Mouse (Mus musculus): ENCODE data around the gene Mettl26. TPM values are rescaled to one million over a fixed set of nuclear protein-coding genes. Genes with fewer than 3 reads are reported as not detected.

Gene Mettl26
- total RNA-seq, 2 experiments from 2014 or later = 27.7 to 33.7 TPM

DNA sequence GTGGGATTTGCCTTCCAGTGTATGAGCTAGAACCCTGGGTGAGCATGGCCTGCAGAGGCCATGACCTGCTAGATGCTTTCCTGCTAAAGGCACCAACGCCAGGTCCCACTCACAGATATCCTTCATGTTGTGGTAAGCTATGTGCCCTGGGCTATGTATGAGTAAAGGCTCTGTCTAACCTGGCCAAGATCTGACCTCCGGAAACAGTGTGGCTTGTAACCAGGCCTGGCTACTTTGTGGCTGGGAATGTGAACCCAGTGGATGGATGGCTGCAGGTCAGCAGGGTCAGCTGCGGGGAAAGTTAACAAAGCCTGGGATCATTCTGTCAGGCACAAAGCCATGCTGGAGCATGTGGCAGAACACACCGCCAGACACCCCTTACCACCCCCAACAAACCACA is 6.8 kb downstream of the Mettl26 start:
- intact Hi-C loops (cut with DNase I) = no loop called here
- Histone ChIP-seq H3K27ac (no peak overlapping the region), H3K4me3 (no peak overlapping the region)
- no peak for DNase-seq
- no peak for TF ChIP-seq CTCF (IDR thresholded peaks at IDR 0.05)

DNA sequence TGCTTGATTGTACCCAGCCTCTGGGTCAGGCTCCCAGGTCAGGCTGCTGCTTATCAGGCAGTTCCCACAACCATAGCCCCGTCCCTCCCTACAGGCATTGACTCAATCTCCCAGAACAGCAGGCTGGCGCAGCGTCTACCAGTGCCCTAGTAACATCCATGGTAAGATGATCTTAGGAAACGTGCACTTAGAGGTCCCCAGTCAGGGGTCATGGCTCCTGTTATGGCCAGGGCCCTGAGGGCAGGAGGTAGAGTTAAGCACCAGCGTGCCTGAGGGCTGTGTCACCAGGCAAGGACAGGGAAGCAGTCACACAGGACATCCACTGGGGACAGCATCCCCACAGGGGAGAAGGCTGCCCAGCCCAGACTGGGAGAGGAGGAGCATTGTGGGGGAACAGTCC is 7.4 kb downstream of the Mettl26 start:
- Histone ChIP-seq H3K27ac (no peak overlapping the region), H3K4me3 (no peak overlapping the region)
- intact Hi-C loops (cut with DNase I) = no loop called here
- no peak for TF ChIP-seq CTCF (IDR thresholded peaks at IDR 0.05)
- DNase-seq = no peak

DNA sequence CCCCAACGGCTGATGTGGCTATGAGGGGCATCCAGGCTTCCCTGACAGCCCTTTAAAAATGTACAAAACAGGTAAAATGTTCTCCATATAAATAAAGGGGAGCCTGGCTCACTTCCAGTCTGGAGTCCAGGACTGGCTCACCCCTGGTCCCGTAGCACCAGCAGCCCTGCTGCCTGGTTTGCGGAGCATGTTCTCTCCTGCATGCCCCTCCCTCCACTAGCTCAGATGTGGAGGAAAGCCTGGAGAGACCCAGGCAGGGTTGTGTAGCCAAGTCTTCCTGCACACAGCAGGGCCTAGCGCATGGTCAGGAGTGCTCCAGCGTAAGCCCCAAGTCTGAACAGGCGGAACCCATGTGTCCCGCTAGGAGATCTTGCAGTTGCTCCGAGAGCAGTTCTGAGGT is 8.4 kb downstream of the Mettl26 start:
- no peak overlapping the region for H3K4me3 ChIP-seq
- DNase-seq = no peak
- no peak for TF ChIP-seq CTCF (IDR thresholded peaks at IDR 0.05)
- no peak overlapping the region for H3K27ac ChIP-seq
- intact Hi-C loops (cut with DNase I) = no loop called here

DNA sequence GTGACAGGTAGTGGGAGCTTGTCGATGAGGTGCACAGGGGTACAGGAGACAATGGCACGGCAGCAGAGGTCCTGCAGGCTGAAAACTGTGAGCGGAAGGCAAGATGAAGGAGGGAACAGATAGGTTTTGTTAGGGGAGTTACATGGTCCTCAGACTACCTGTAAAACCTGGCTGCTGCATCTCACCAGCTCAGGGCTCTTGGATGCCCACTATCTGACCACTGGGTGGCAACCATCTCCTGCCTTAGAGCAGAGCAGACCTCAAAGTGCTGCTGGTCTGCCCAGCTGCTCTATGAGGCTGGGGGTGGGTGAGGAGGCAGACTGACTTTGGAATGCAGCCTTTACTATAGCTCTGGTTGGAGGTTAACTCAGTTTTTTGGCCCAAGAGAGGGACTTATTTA is 8.9 kb downstream of the Mettl26 start:
- TF ChIP-seq CTCF (IDR thresholded peaks at IDR 0.05) = 0 out of 2 replicates have a peak, but pooled peaks have one; percentile 3
- intact Hi-C loops (cut with DNase I) = no loop called here
- Histone ChIP-seq H3K27ac (no peak overlapping the region), H3K4me3 (no peak overlapping the region)
- no peak for DNase-seq

DNA sequence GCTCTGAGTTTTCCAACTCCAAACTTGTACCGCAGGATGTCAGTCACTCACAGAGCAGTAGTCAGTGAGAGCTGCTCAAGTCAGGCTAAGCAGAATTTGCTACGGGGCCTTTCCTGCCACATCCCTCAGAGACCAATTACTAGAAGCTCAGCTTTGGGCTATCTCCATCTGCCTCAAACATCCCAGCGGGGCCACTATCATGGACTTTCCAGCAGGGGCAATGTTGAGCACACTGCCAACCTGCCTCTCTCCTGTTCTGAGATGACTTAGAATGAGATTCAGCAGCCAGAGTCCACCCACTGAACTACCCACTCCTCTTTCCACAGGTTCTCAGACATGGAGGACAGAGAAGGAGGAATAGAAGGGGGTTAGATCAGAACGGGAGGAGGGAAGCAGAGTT is 10.8 kb downstream of the Mettl26 start:
- no peak overlapping the region for H3K4me3 ChIP-seq
- no peak for DNase-seq
- H3K27ac ChIP-seq = no peak overlapping the region
- TF ChIP-seq CTCF (IDR thresholded peaks at IDR 0.05) = peak; percentile 31; the same call in 1 of the 2 replicates
- intact Hi-C loops (cut with DNase I) = no loop called here

DNA sequence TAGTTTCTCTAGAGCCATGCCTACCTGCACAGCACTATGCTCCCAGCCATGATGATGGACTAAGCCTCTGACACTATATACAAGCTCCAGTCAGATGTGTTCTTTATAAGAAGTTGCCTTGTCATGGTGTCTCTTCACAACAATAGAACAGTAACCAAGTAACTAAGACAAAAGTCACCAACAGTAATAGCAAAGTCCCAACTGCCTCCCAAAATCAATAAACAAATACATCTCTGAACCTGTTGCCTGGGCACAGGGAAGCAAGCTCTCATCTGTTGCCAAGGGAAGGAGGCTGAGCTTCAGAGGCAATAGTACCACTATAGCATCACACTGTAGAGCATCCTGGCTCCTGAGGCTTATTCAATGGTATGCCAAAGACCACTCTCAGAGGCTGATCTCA is 11.9 kb downstream of the Mettl26 start:
- DNase-seq = no peak
- H3K27ac ChIP-seq = no peak overlapping the region
- intact Hi-C loops (cut with DNase I) = no loop called here
- H3K4me3 ChIP-seq = no peak overlapping the region
- TF ChIP-seq CTCF (IDR thresholded peaks at IDR 0.05) = no peak

DNA sequence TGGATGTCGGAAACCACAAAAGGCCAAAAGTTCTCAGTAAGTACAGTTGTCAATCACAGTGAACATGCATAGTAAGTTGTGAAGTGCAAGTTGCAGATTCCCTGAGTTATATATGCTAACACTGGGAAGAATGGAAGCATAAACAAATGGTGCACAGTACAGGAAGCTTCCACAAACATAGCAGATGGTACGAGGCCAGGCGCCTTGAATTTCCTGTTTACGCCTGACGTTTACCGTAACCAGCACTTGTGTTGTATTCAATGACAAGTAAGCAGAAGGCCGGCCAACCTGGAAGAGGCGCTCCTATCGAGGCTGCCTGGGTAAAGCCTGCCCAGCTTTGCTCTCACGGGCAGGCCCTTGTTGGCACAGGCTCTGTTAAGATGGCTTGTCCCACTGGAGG is 12.6 kb downstream of the Mettl26 start:
- intact Hi-C loops (cut with DNase I) = no loop called here
- TF ChIP-seq CTCF (IDR thresholded peaks at IDR 0.05) = no peak

DNA sequence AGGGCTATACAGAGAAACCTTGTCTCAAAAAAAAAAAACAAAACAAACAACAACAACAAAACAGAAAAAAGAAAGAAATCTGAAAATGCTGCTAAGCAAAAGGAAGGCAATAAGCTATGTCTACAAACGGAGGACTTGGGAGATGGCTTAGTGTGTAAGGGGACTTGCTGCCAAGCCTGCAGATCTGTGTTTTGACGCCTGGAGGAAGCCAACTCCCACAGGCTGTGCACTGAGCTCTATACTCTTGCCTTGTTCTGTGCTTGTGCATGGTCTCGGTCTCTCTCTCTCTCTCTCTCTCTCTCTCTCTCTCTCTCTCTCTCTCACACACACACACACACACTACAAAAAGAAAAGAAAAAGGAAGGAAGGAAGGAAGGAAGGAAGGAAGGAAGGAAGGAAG is 14.0 kb downstream of the Mettl26 start:
- Histone ChIP-seq H3K4me3 (no peak overlapping the region), H3K27ac (no peak overlapping the region)
- DNase-seq = no peak
- TF ChIP-seq CTCF (IDR thresholded peaks at IDR 0.05) = no peak
- intact Hi-C loops (cut with DNase I) = no loop called here

More for the DNA sequence above, 12.6 kb downstream of the Mettl26 start:
- Histone ChIP-seq H3K4me3 (no peak overlapping the region), H3K27ac (no peak overlapping the region)
- peak; percentile 23 for DNase-seq

DNA sequence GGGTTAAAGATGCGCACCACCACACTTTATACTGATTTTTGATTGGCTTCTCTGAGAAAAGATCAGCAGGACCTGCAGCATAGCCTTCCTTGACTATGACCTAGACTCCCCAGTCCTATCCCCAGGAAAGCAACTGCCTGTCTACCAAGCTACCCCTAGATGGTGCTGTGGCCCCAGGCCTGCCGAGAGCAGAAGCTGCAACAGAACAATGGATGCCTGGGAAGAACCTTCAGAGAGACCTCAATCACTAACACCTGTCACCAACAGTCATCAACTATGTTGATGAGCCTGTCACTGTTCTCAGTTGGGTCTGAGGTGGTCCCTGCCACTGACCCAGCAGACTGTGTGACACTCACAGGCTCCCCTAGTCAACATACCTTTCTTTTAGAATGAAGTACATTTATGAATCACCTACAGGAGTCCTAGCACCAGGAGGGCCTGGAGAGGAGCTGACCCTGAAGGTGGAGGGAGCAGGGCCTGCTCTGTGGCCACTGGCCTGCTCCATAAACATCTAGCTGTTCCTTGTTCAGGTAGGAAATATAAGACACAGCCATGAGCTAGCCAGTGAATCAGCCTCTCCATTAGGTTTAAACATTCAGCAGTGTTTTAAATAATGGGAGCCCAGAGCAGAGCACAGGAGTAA is 19.2 kb downstream of the Mettl26 start:
- peak; percentile 76 for DNase-seq
- Histone ChIP-seq H3K4me3 (no peak overlapping the region), H3K27ac (no peak overlapping the region)
- intact Hi-C loops (cut with DNase I) = loop anchor here (2.0 to 5.0 kb wide), 4 partner anchors 27 to 198 kb away; partner anchors contain the start of gene Decr2
- peak; percentile 99 for TF ChIP-seq CTCF (IDR thresholded peaks at IDR 0.05)

DNA sequence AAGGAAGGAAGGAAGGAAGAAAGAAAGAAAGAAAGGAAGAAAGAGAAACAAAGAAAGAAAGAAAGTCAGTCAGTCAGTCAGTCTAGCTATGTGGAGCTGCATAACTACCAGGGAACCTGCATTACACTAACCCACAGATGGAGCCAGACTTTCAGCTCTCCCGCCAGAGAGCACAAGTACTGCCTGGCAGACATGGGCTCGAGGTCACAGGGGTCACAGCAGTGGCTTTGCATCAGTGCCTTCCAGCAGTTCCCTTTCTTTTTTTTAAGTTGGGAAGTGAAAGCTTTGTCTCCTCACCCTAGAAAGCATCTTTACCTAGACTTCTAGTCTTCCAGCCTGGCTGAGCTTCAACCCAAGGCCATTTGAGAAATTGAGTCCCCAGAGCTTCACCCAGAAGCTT is 20.5 kb downstream of the Mettl26 start:
- no peak for DNase-seq
- no peak for TF ChIP-seq CTCF (IDR thresholded peaks at IDR 0.05)
- no peak overlapping the region for H3K27ac ChIP-seq
- intact Hi-C loops (cut with DNase I) = loop anchor here (2.0 kb wide), 2 partner anchors 25 to 117 kb away; no protein-coding TSS in a partner anchor
- no peak overlapping the region for H3K4me3 ChIP-seq

DNA sequence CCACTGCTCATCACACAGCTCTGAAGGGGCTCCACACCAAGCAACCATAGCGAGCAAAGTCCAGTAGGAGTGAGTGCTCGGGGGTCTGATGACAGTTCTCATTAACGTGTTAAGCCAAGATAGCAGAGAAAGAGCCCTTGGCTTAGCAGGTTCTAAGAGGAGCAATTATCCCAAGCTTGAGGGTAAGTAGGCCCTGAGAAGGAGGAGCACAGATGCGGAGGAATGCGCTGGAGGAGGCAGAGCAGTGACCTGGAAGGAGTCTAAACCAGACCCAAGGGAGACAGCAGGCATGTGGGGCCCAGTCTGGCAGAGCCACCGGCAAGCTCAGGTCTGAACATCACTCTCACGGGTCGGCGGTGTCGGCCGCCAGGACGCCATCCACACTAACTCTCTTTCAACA is 21.0 kb downstream of the Mettl26 start:
- no peak for TF ChIP-seq CTCF (IDR thresholded peaks at IDR 0.05)
- intact Hi-C loops (cut with DNase I) = loop anchor here (2.0 kb wide), 2 partner anchors 25 to 117 kb away; no protein-coding TSS in a partner anchor

DNA sequence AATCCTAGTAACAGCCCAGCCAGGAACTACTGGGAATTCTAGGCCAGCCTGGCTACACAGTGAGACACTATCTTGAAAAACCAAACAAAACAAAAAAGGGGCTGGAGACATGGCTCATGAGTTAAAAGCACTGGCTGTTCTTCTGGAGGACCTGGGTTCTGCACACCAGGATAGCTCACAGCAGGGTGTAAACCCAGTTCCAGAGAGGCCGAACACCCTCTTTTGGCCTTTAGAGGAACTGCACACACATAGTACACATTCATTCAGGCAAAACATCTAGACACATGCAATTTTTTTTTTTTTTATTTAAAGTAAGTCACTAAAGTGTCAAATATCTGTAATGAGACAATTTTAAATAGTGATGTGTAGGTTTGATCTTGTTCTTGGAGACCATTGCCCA is 25.3 kb downstream of the Mettl26 start:
- no peak overlapping the region for H3K4me3 ChIP-seq
- intact Hi-C loops (cut with DNase I) = no loop called here
- TF ChIP-seq CTCF (IDR thresholded peaks at IDR 0.05) = no peak
- no peak for DNase-seq
- no peak overlapping the region for H3K27ac ChIP-seq

More for the DNA sequence above, 21.0 kb downstream of the Mettl26 start:
- Histone ChIP-seq H3K27ac (no peak overlapping the region), H3K4me3 (no peak overlapping the region)
- no peak for DNase-seq

DNA sequence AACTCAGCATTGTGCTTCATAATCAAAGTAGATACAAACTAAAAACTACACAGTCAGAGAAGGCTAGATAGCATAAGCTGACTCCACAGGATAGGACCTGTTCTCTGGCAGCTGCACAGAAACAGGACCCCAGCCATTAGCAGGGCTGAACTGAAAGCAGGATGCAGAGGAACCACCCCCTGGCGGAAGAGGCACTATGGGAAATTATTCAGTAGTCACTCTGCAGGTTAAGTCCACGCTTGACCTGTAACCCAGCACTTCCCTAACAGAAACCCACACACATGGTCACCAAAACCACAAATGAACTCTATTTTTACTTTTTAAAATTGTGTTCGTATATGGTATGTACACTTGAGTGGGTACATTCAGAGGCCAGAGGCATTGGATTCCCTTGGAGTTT is 28.2 kb downstream of the Mettl26 start:
- no peak for TF ChIP-seq CTCF (IDR thresholded peaks at IDR 0.05)
- intact Hi-C loops (cut with DNase I) = no loop called here
- Histone ChIP-seq H3K27ac (no peak overlapping the region), H3K4me3 (no peak overlapping the region)
- no peak for DNase-seq

DNA sequence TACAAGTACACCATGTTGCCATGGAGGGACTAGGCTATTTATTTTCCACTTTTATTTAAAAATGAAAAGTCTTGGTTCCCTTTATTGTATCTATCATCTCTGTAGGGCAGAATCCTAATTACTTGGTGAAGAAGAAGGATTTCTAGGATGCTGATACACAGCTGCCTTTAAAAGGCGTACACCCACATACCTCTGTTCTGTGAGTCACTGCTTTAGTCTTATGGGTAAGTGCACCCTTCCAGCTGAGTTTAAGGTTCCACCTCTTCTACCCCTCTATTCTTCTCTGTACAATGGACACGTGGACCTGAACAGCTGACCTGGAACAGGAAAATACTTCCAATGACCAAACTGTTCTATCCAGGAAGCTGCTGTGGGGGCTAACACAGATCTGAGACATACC is 32.8 kb downstream of the Mettl26 start:
- intact Hi-C loops (cut with DNase I) = no loop called here
- DNase-seq = no peak
- no peak for TF ChIP-seq CTCF (IDR thresholded peaks at IDR 0.05)
- Histone ChIP-seq H3K27ac (no peak overlapping the region), H3K4me3 (no peak overlapping the region)
